Mouse (Mus musculus) brain, embryonic 14.5 days (tissue): ENCODE results near the gene Kirrel3.

Source experiments
- CTCF ChIP-seq: fragments of 200-500 bp; IDR thresholded peaks from 2 replicates; pipeline ENCODE4 v1.5.1; 2012; ENCODE audit warnings: inconsistent platforms, mild to moderate bottlenecking, moderate library complexity, borderline replicate concordance; ENCODE audit not compliant: insufficient read depth, insufficient read length; ENCODE audit errors: extremely low read depth
- POLR2A ChIP-seq: fragments of 200-500 bp; IDR thresholded peaks from 2 replicates; pipeline ENCODE4 v1.6.1; 2012; ENCODE audit warnings: mild to moderate bottlenecking, inconsistent platforms, borderline replicate concordance; ENCODE audit not compliant: poor library complexity, insufficient read depth, insufficient read length, severe bottlenecking; ENCODE audit errors: extremely low read depth

GRCm38 (mm10) chr9:35020015-35020653 is 534.4 kb downstream of the Kirrel3 start:
- TF ChIP-seq CTCF: no peak
- TF ChIP-seq POLR2A: no peak
